Mouse (Mus musculus): ENCODE results near the gene Hist1h3g. TPM values are rescaled to one million over a fixed set of nuclear protein-coding genes. Genes with fewer than 3 reads are reported as not detected.

Gene Hist1h3g
- total and polyA plus RNA-seq, 3 experiments = 5.2 to 441 TPM; not detected in 1

- peak; percentile 79 for DNase-seq (ENCODE audit: low read depth, low spot score)
- peak overlapping the region; percentile 63 for H3K27ac ChIP-seq (ENCODE audit: control insufficient read depth, low read depth, low read length)
- no peaks in the 10 kb centered on the region for H3K9me3 ChIP-seq (replicated peaks; ENCODE audit: insufficient read depth, low read length)
- H3K4me3 ChIP-seq (ENCODE audit: control insufficient read depth in 1 of 2, insufficient read depth in 1 of 2, low read depth in 2 of 2, low read length in 2 of 2) = peak overlapping the region; percentile 59 to 82
- peaks cover 0 to 12% of the 10 kb centered on the region in 2 experiments; a peak in 2 of 4 replicates for H3K4me1 ChIP-seq (ENCODE audit: control insufficient read depth in 1 of 2, insufficient read depth in 2 of 2, low read length in 2 of 2)
- no peaks in the 10 kb centered on the region for H3K79me2 ChIP-seq (ENCODE audit: control insufficient read depth, insufficient read depth, low read length, poor library complexity)
- H3K36me3 ChIP-seq (ENCODE audit: control insufficient read depth in 1 of 2, insufficient read depth in 2 of 2, low read length in 2 of 2) = peaks cover 0 to 21% of the 10 kb centered on the region in 2 experiments; a peak in 2 of 4 replicates
- TF ChIP-seq TBP (IDR thresholded peaks at IDR 0.05; ENCODE audit: low read depth, low read length) (peak; percentile 99), POLR2AphosphoS2 (IDR thresholded peaks at IDR 0.05; ENCODE audit: low read length) (no peak)
- no peaks in the 10 kb centered on the region for H3K27me3 ChIP-seq (ENCODE audit: control insufficient read depth in 1 of 2, insufficient read depth in 2 of 2, low read length in 2 of 2)
- peak overlapping the region; percentile 64 for H3K9ac ChIP-seq (ENCODE audit: control insufficient read depth, low read depth, low read length, poor library complexity, severe bottlenecking)
Observed at GRCm38 (mm10) chr13:23516822-23517602, 18.2 kb upstream of the Hist1h3g start.

- peak overlapping the region; percentile 67 for H3K9ac ChIP-seq (ENCODE audit: control insufficient read depth, low read depth, low read length, poor library complexity, severe bottlenecking)
- no peaks in the 10 kb centered on the region for H3K27me3 ChIP-seq (ENCODE audit: control insufficient read depth in 1 of 2, insufficient read depth in 2 of 2, low read length in 2 of 2)
Observed at GRCm38 (mm10) chr13:23517603-23518294, 17.5 kb upstream of the Hist1h3g start.

GRCm38 (mm10) chr13:23518295-23518603, 17.0 kb upstream of the Hist1h3g start:
- H3K27ac ChIP-seq (ENCODE audit: control insufficient read depth, low read depth, low read length) = peak overlapping the region; percentile 45; the same call in 1 of the 2 replicates
- DNase-seq (ENCODE audit: low read depth, low spot score) = no peak
- peaks cover 0 to 12% of the 10 kb centered on the region in 2 experiments; a peak in 2 of 4 replicates for H3K4me1 ChIP-seq (ENCODE audit: control insufficient read depth in 1 of 2, insufficient read depth in 2 of 2, low read length in 2 of 2)
- H3K4me3 ChIP-seq (ENCODE audit: control insufficient read depth in 1 of 2, insufficient read depth in 1 of 2, low read depth in 2 of 2, low read length in 2 of 2) = peak overlapping the region; percentile 49 to 70
- H3K27me3 ChIP-seq (ENCODE audit: control insufficient read depth in 1 of 2, insufficient read depth in 2 of 2, low read length in 2 of 2) = no peaks in the 10 kb centered on the region
- no peaks in the 10 kb centered on the region for H3K9me3 ChIP-seq (replicated peaks; ENCODE audit: insufficient read depth, low read length)
- no peaks in the 10 kb centered on the region for H3K79me2 ChIP-seq (ENCODE audit: control insufficient read depth, insufficient read depth, low read length, poor library complexity)
- H3K9ac ChIP-seq (ENCODE audit: control insufficient read depth, low read depth, low read length, poor library complexity, severe bottlenecking) = peak overlapping the region; percentile 67
- peaks cover 0 to 21% of the 10 kb centered on the region in 2 experiments; a peak in 2 of 4 replicates for H3K36me3 ChIP-seq (ENCODE audit: control insufficient read depth in 1 of 2, insufficient read depth in 2 of 2, low read length in 2 of 2)
- TF ChIP-seq ELF1 (IDR thresholded peaks at IDR 0.05; ENCODE audit: low read depth, low read length) (no peak), KAT2A (conservative IDR thresholded peaks at IDR 0.05; ENCODE audit: low read depth, low read length) (no peak), ZKSCAN1 (IDR thresholded peaks at IDR 0.05; ENCODE audit: low read depth, low read length) (no peak), NELFE (IDR thresholded peaks at IDR 0.05; ENCODE audit: low read depth, low read length) (no peak), ZC3H11A (IDR thresholded peaks at IDR 0.05; ENCODE audit: low read depth, low read length) (no peak), SMC3 (IDR thresholded peaks at IDR 0.05; ENCODE audit: low read depth, low read length) (no peak), BHLHE40 (IDR thresholded peaks at IDR 0.05; ENCODE audit: borderline replicate concordance, low read depth, low read length) (no peak), TCF12 (IDR thresholded peaks at IDR 0.05; ENCODE audit: low read depth, low read length) (no peak), RCOR1 (IDR thresholded peaks at IDR 0.05; ENCODE audit: low read depth, low read length) (no peak), E2F4 (IDR thresholded peaks at IDR 0.05; ENCODE audit: borderline replicate concordance, low read depth, low read length) (no peak), POLR2AphosphoS2 (IDR thresholded peaks at IDR 0.05; ENCODE audit: low read length) (no peak), CHD2 (IDR thresholded peaks at IDR 0.05; ENCODE audit: low read length) (no peak), USF2 (IDR thresholded peaks at IDR 0.05; ENCODE audit: borderline replicate concordance in 1 of 2, insufficient read depth in 1 of 2, low read depth in 1 of 2, low read length in 2 of 2) (no peak), ZMIZ1 (IDR thresholded peaks at IDR 0.05; ENCODE audit: low read depth, low read length) (no peak), UBTF (IDR thresholded peaks at IDR 0.05; ENCODE audit: borderline replicate concordance, insufficient read depth, low read depth, low read length) (no peak), RAD21 (IDR thresholded peaks at IDR 0.05; ENCODE audit: low read depth, low read length) (no peak)

More at GRCm38 (mm10) chr13:23517603-23518294, 17.5 kb upstream of the Hist1h3g start:
- Histone ChIP-seq H3K4me3 (ENCODE audit: control insufficient read depth in 1 of 2, insufficient read depth in 1 of 2, low read depth in 2 of 2, low read length in 2 of 2) (peak overlapping the region; percentile 49 to 82), H3K79me2 (ENCODE audit: control insufficient read depth, insufficient read depth, low read length, poor library complexity) (no peaks in the 10 kb centered on the region), H3K36me3 (ENCODE audit: control insufficient read depth in 1 of 2, insufficient read depth in 2 of 2, low read length in 2 of 2) (peaks cover 0 to 21% of the 10 kb centered on the region in 2 experiments; a peak in 2 of 4 replicates), H3K4me1 (ENCODE audit: control insufficient read depth in 1 of 2, insufficient read depth in 2 of 2, low read length in 2 of 2) (peaks cover 0 to 12% of the 10 kb centered on the region in 2 experiments; a peak in 2 of 4 replicates), H3K27ac (ENCODE audit: control insufficient read depth, low read depth, low read length) (peak overlapping the region; percentile 63), H3K9me3 (replicated peaks; ENCODE audit: insufficient read depth, low read length) (no peaks in the 10 kb centered on the region)
- TF ChIP-seq GATA1 (IDR thresholded peaks at IDR 0.05; ENCODE audit: low read depth, low read length) (0 out of 2 replicates have a peak, but pooled peaks have one; percentile 6), USF2 (IDR thresholded peaks at IDR 0.05; ENCODE audit: borderline replicate concordance in 1 of 2, insufficient read depth in 1 of 2, low read depth in 1 of 2, low read length in 2 of 2) (no peak), MAX (IDR thresholded peaks at IDR 0.05; ENCODE audit: low read length) (no peak), TBP (IDR thresholded peaks at IDR 0.05; ENCODE audit: low read depth, low read length) (peak; percentile 99), MEF2A (IDR thresholded peaks at IDR 0.05; ENCODE audit: extremely low read depth, insufficient replicate concordance, low read depth, low read length, poor library complexity, severe bottlenecking) (no peak), POLR2AphosphoS5 (IDR thresholded peaks at IDR 0.05; ENCODE audit: borderline replicate concordance, low read depth, low read length) (no peak), CTCF (IDR thresholded peaks at IDR 0.05 in 2 of 3, conservative IDR thresholded peaks at IDR 0.05 in 1 of 3; ENCODE audit: control insufficient read depth in 1 of 3, insufficient read depth in 1 of 3, low read depth in 2 of 3, low read length in 3 of 3, poor library complexity in 1 of 3, severe bottlenecking in 1 of 3) (no peak), POLR2AphosphoS2 (IDR thresholded peaks at IDR 0.05; ENCODE audit: low read length) (no peak), MAFK (IDR thresholded peaks at IDR 0.05; ENCODE audit: borderline replicate concordance, low read depth, low read length) (no peak), RAD21 (IDR thresholded peaks at IDR 0.05; ENCODE audit: low read depth, low read length) (no peak), SIN3A (IDR thresholded peaks at IDR 0.05; ENCODE audit: low read length) (no peak), ZKSCAN1 (IDR thresholded peaks at IDR 0.05; ENCODE audit: low read depth, low read length) (no peak)
- peak; percentile 94 for DNase-seq (ENCODE audit: low read depth, low spot score)

All from MEL (cell line).